Mouse (Mus musculus) kidney, adult 2 months (tissue): ENCODE data around the gene Tspan18.

Experiments
- CTCF ChIP-seq: fragments of 200-500 bp; conservative IDR thresholded peaks from 2 replicates; pipeline ENCODE4 v1.5.1; 2011; ENCODE audit warnings: low read depth, mild to moderate bottlenecking, control low read depth, low read length, moderate library complexity, mixed read lengths; ENCODE audit not compliant: insufficient read depth, insufficient read length
- POLR2A ChIP-seq: fragments of 200-500 bp; IDR thresholded peaks from one replicate; pipeline ENCODE4 v1.6.1; 2011; ENCODE audit warnings: low read depth, low read length, control low read depth

- no peak for TF ChIP-seq CTCF
- TF ChIP-seq POLR2A = no peak
Observed at GRCm38 (mm10) chr2:93335996-93336395, 1.7 kb upstream of the Tspan18 start.
